Mouse (Mus musculus) embryonic facial prominence, embryonic 11.5 days (tissue): Measurements from ENCODE around the gene Defb30. TPM values are rescaled to one million over a fixed set of nuclear protein-coding genes. Genes with fewer than 3 reads are reported as not detected.

ENCODE experiments used
- ATAC-seq: fragments of 200-750 bp; cut with Nextera tagmentation; replicated peaks from 2 replicates; pipeline ENCODE4 v1.8.0; 2017; ENCODE audit warnings: low read depth; ENCODE audit not compliant: insufficient number of reproducible peaks, low FRiP score, low TSS enrichment
- DNase-seq: peaks from one replicate; pipeline ENCODE4 v3.0.0-alpha.2; 2015; ENCODE audit warnings: low spot score
- H3K27ac ChIP-seq: fragments of 300-500 bp; sonication (generic); replicated peaks from 2 replicates; pipeline ENCODE4 v1.5.1; 2014; ENCODE audit warnings: mild to moderate bottlenecking, low read depth, low read length, control low read depth
- H3K27me3 ChIP-seq: fragments of 300-500 bp; sonication (generic); 2 replicates; pipeline ENCODE4 v1.6.1; 2014; ENCODE audit warnings: mild to moderate bottlenecking, low read length, moderate library complexity, mixed read lengths; ENCODE audit not compliant: control insufficient read depth, insufficient read depth
- H3K36me3 ChIP-seq: fragments of 300-500 bp; sonication (generic); replicated peaks from 2 replicates; pipeline ENCODE4 v1.6.1; 2014; ENCODE audit warnings: low read depth, mild to moderate bottlenecking, low read length, moderate library complexity, mixed read lengths; ENCODE audit not compliant: control insufficient read depth, insufficient read depth
- H3K4me1 ChIP-seq: fragments of 300-500 bp; sonication (generic); 2 replicates; pipeline ENCODE4 v1.6.1; 2014; ENCODE audit warnings: low read length, mixed read lengths; ENCODE audit not compliant: control insufficient read depth, insufficient read depth
- H3K4me2 ChIP-seq: fragments of 300-500 bp; sonication (generic); 2 replicates; pipeline ENCODE4 v1.6.1; 2014; ENCODE audit warnings: low read depth, mild to moderate bottlenecking, control low read depth, low read length, moderate library complexity
- H3K4me3 ChIP-seq: fragments of 300-500 bp; sonication (generic); 2 replicates; pipeline ENCODE4 v1.5.1; 2014; ENCODE audit warnings: low read depth, low read length, control low read depth
- H3K9ac ChIP-seq: fragments of 300-500 bp; sonication (generic); replicated peaks from 2 replicates; pipeline ENCODE4 v1.6.1; 2014; ENCODE audit warnings: mild to moderate bottlenecking, control low read depth, low read length
- H3K9me3 ChIP-seq: fragments of 300-500 bp; sonication (generic); replicated peaks from 2 replicates; pipeline ENCODE4 v1.6.1; 2016; ENCODE audit warnings: mild to moderate bottlenecking, low read length, inconsistent platforms, mixed read lengths; ENCODE audit not compliant: control insufficient read depth
- WGBS: fragments of 180-500 bp; shearing (Covaris S2); extraction: QIAGEN DNeasy Blood & Tissue Kit; methylation state at CpG from one replicate; pipeline ENCODE4 v1.1.7; 2014; 5-methylcytosine and 5-hydroxymethylcytosine counted together
- polyA plus RNA-seq: library from polyadenylated mRNA; unstranded; fragments of >200 nt; fragmentation: Nextera tagmentation; extraction: Ambion mirVana; gene quantifications from 2 replicates; pipeline ENCODE4 v1.2.1, GENCODE M21; 2014

The Defb30 gene
- polyA plus RNA-seq, 1 experiment from 2014 or later = not detected

GRCm38 (mm10) chr14:63046691-63047090, 3.1 kb downstream of the Defb30 start, which contains the start of gene Defb42:
Gene Defb42, plus strand, starts transcription at chr14:63046991.
- DNase-seq (no peak), ATAC-seq (no peak)
- H3K27me3 ChIP-seq = no peaks in the 10 kb centered on the region
- no peak within 1 kb of the TSS for H3K4me2 ChIP-seq
- H3K4me3 ChIP-seq = no peak within 1 kb of the TSS
- H3K9me3 ChIP-seq = no peaks in the 10 kb centered on the region
- H3K4me1 ChIP-seq = no peaks in the 10 kb centered on the region
- no peak within 1 kb of the TSS for H3K9ac ChIP-seq
- no peak within 1 kb of the TSS for H3K27ac ChIP-seq
- H3K36me3 ChIP-seq = no peaks in the 10 kb centered on the region
- whole genome bisulfite sequencing = 61% methylated on average over 3 of the region's 3 CpGs

- H3K4me2 ChIP-seq = no peak overlapping the region
- no peak overlapping the region for H3K9ac ChIP-seq
- no peak for DNase-seq
- H3K9me3 ChIP-seq = no peaks in the 10 kb centered on the region
- H3K27me3 ChIP-seq = no peaks in the 10 kb centered on the region
- no peaks in the 10 kb centered on the region for H3K4me1 ChIP-seq
- H3K36me3 ChIP-seq = no peaks in the 10 kb centered on the region
- no peak for ATAC-seq
- H3K27ac ChIP-seq = no peak overlapping the region
- WGBS = 63% methylated on average over 6 of the region's 6 CpGs
- H3K4me3 ChIP-seq = no peak overlapping the region
These were observed 29.1 kb downstream of the Defb30 start for GRCm38 (mm10) chr14:63020524-63021156.

GRCm38 (mm10) chr14:63014667-63015066, 35.1 kb downstream of the Defb30 start:
- Histone ChIP-seq H3K36me3 (no peaks in the 10 kb centered on the region), H3K27ac (no peak overlapping the region), H3K4me3 (no peak overlapping the region), H3K9me3 (no peaks in the 10 kb centered on the region), H3K4me1 (no peaks in the 10 kb centered on the region), H3K4me2 (no peak overlapping the region), H3K9ac (no peak overlapping the region), H3K27me3 (no peaks in the 10 kb centered on the region)
- 93% methylated on average over 4 of the region's 4 CpGs for WGBS
- DNase-seq (no peak), ATAC-seq (no peak)

- H3K9ac ChIP-seq = no peak overlapping the region
- H3K9me3 ChIP-seq = no peaks in the 10 kb centered on the region
- DNase-seq (no peak), ATAC-seq (no peak)
- H3K27me3 ChIP-seq = no peaks in the 10 kb centered on the region
- H3K36me3 ChIP-seq = no peaks in the 10 kb centered on the region
- H3K27ac ChIP-seq = no peak overlapping the region
- H3K4me3 ChIP-seq = no peak overlapping the region
- 86% methylated on average over 4 of the region's 4 CpGs for WGBS
- H3K4me1 ChIP-seq = no peaks in the 10 kb centered on the region
- no peak overlapping the region for H3K4me2 ChIP-seq
These were observed 36.7 kb downstream of the Defb30 start for GRCm38 (mm10) chr14:63013082-63013481.

- H3K27ac ChIP-seq = no peak within 1 kb of the TSS
- WGBS = 95% methylated on average over 5 of the region's 5 CpGs
- H3K27me3 ChIP-seq = no peaks in the 10 kb centered on the region
- no peaks in the 10 kb centered on the region for H3K9me3 ChIP-seq
- H3K4me3 ChIP-seq = no peak within 1 kb of the TSS
- no peaks in the 10 kb centered on the region for H3K4me1 ChIP-seq
- H3K9ac ChIP-seq = no peak within 1 kb of the TSS
- no peaks in the 10 kb centered on the region for H3K36me3 ChIP-seq
- no peak for DNase-seq
- no peak within 1 kb of the TSS for H3K4me2 ChIP-seq
- ATAC-seq = no peak
These were observed 38.3 kb downstream of the Defb30 start, which contains the start of gene Defb43 for GRCm38 (mm10) chr14:63011471-63011870. Gene Defb43, plus strand, starts transcription at chr14:63011771.

- H3K4me3 ChIP-seq = no peak overlapping the region
- no peak overlapping the region for H3K27ac ChIP-seq
- no peak for ATAC-seq
- H3K9ac ChIP-seq = no peak overlapping the region
- WGBS = 78% methylated on average over 2 of the region's 2 CpGs
- no peaks in the 10 kb centered on the region for H3K9me3 ChIP-seq
- no peaks in the 10 kb centered on the region for H3K4me1 ChIP-seq
- H3K27me3 ChIP-seq = no peaks in the 10 kb centered on the region
- H3K36me3 ChIP-seq = no peaks in the 10 kb centered on the region
- H3K4me2 ChIP-seq = no peak overlapping the region
- no peak for DNase-seq
These were observed 47.2 kb downstream of the Defb30 start for GRCm38 (mm10) chr14:63002588-63002987.

- Histone ChIP-seq H3K9ac (no peak overlapping the region), H3K4me1 (no peaks in the 10 kb centered on the region), H3K4me2 (no peak overlapping the region), H3K9me3 (no peaks in the 10 kb centered on the region), H3K36me3 (no peaks in the 10 kb centered on the region), H3K27me3 (no peaks in the 10 kb centered on the region), H3K27ac (no peak overlapping the region), H3K4me3 (no peak overlapping the region)
- 93% methylated on average over 4 of the region's 4 CpGs for WGBS
- DNase-seq = no peak
- ATAC-seq = no peak
These were observed 50.8 kb downstream of the Defb30 start for GRCm38 (mm10) chr14:62998977-62999376.

GRCm38 (mm10) chr14:62997777-62998176, 52.0 kb downstream of the Defb30 start, which contains the start of gene Defb47:
Gene Defb47, plus strand, starts transcription at chr14:62998077.
- no peak for ATAC-seq
- WGBS = 86% methylated on average over 8 of the region's 8 CpGs
- no peaks in the 10 kb centered on the region for H3K9me3 ChIP-seq

More at GRCm38 (mm10) chr14:62997777-62998176, 52.0 kb downstream of the Defb30 start, which contains the start of gene Defb47:
- Histone ChIP-seq H3K36me3 (no peaks in the 10 kb centered on the region), H3K4me2 (no peak within 1 kb of the TSS), H3K9ac (no peak within 1 kb of the TSS), H3K27me3 (no peaks in the 10 kb centered on the region), H3K4me3 (no peak within 1 kb of the TSS), H3K27ac (no peak within 1 kb of the TSS), H3K4me1 (no peaks in the 10 kb centered on the region)
- DNase-seq = no peak
